In genomic region chr2:154507076-154507475, GRCm38 (mm10) we compare ENCODE assay signal across 20 mouse cellular contexts. TPM values are rescaled to one million over a fixed set of nuclear protein-coding genes. Genes with fewer than 3 reads are reported as not detected.
A peak's percentile ranks its signal among the peaks of the same experiment; 100 is the strongest.
DNase-seq lines count a peak whose midpoint lies in the region; ATAC-seq and TF ChIP-seq lines count a peak whose summit lies in the region.
"Had no signal": no experiment of that assay in that cellular context is flagged by ENCODE, and none has a peak within 500 bp of the region (broad histone marks: within the 10 kb centered on the region; RNA-seq: fewer than 3 reads in every experiment).

No protein-coding gene starts in this region.

- peak overlapping the region; percentile 75 for H3K27ac ChIP-seq in forebrain, embryonic 13.5 days
- H3K27ac ChIP-seq in forebrain, embryonic 10.5 days = no peak overlapping the region
- peak overlapping the region; percentile 1; the same call in 1 of the 2 replicates for H3K27ac ChIP-seq in hindbrain, postnatal 0 days
- H3K27ac ChIP-seq in hindbrain, embryonic 12.5 days = no peak overlapping the region
- H3K27ac ChIP-seq in liver, embryonic 15.5 days (replicated peaks) = 0 out of 2 replicates have a peak overlapping the region, but pooled peaks have one; percentile 9
- H3K27ac ChIP-seq in forebrain, embryonic 16.5 days (ENCODE audit: low read length) = peak overlapping the region; percentile 47
- H3K27ac ChIP-seq: embryonic facial prominence, embryonic 10.5 days; hindbrain, embryonic 14.5 days had no signal

- WGBS in forebrain, embryonic 13.5 days = 34% methylated on average over 2 of the region's 2 CpGs
- 75% methylated on average over 2 of the region's 2 CpGs for WGBS in forebrain, embryonic 10.5 days
- WGBS in hindbrain, postnatal 0 days = 67% methylated on average over 2 of the region's 2 CpGs
- WGBS in hindbrain, embryonic 12.5 days = 86% methylated on average over 2 of the region's 2 CpGs
- 79% methylated on average over 2 of the region's 2 CpGs for WGBS in liver, embryonic 15.5 days (ENCODE audit: insufficient replicate concordance)
- 20% methylated on average over 2 of the region's 2 CpGs for WGBS in forebrain, embryonic 16.5 days

- ATAC-seq in forebrain, embryonic 13.5 days = no peak; the same call in 1 of the 2 replicates
- no peak for ATAC-seq in hindbrain, postnatal 0 days
- no peak for ATAC-seq in hindbrain, embryonic 12.5 days (ENCODE audit: low FRiP score)
- ATAC-seq in liver, embryonic 15.5 days (ENCODE audit: insufficient read depth) = no peak
- ATAC-seq in forebrain, embryonic 16.5 days = no peak
- ATAC-seq: activated CD4-positive, CD25-positive, alpha-beta regulatory T cell, adult 4 months; Patski had no signal

- TF ChIP-seq CTCF in hindbrain, postnatal 0 days (IDR thresholded peaks at IDR 0.05; ENCODE audit: low read depth) = no peak

- no peaks in the 10 kb centered on the region for H3K27me3 ChIP-seq in forebrain, embryonic 13.5 days
- H3K27me3 ChIP-seq in forebrain, embryonic 10.5 days (ENCODE audit: poor library complexity, severe bottlenecking) = no peaks in the 10 kb centered on the region
- no peaks in the 10 kb centered on the region for H3K27me3 ChIP-seq in hindbrain, postnatal 0 days (ENCODE audit: insufficient read depth, low read length)
- H3K27me3 ChIP-seq in hindbrain, embryonic 12.5 days = no peaks in the 10 kb centered on the region
- no peaks in the 10 kb centered on the region for H3K27me3 ChIP-seq in liver, embryonic 15.5 days
- no peaks in the 10 kb centered on the region for H3K27me3 ChIP-seq in forebrain, embryonic 16.5 days (replicated peaks; ENCODE audit: control insufficient read depth, insufficient read depth, low read length)
- H3K27me3 ChIP-seq: Patski had no signal

- H3K9ac ChIP-seq in forebrain, embryonic 13.5 days = no peak overlapping the region
- H3K9ac ChIP-seq in hindbrain, postnatal 0 days (replicated peaks; ENCODE audit: low read length) = no peak overlapping the region
- no peak overlapping the region for H3K9ac ChIP-seq in hindbrain, embryonic 12.5 days
- H3K9ac ChIP-seq in liver, embryonic 15.5 days = no peak overlapping the region
- no peak overlapping the region for H3K9ac ChIP-seq in forebrain, embryonic 16.5 days (replicated peaks; ENCODE audit: low read depth, low read length)
- H3K9ac ChIP-seq: hindbrain, embryonic 14.5 days had no signal

- no peak overlapping the region for H3K4me3 ChIP-seq in forebrain, embryonic 13.5 days
- H3K4me3 ChIP-seq in forebrain, embryonic 10.5 days = no peak overlapping the region
- no peak overlapping the region for H3K4me3 ChIP-seq in hindbrain, postnatal 0 days (ENCODE audit: low read length)
- no peak overlapping the region for H3K4me3 ChIP-seq in hindbrain, embryonic 12.5 days
- no peak overlapping the region for H3K4me3 ChIP-seq in liver, embryonic 15.5 days (replicated peaks)
- H3K4me3 ChIP-seq in forebrain, embryonic 16.5 days (replicated peaks; ENCODE audit: low read length) = no peak overlapping the region
- H3K4me3 ChIP-seq: embryonic facial prominence, embryonic 10.5 days had no signal

- H3K36me3 ChIP-seq in forebrain, embryonic 13.5 days (ENCODE audit: poor library complexity, severe bottlenecking) = peaks cover 45% of the 10 kb centered on the region
- peaks cover 89% of the 10 kb centered on the region for H3K36me3 ChIP-seq in forebrain, embryonic 10.5 days (replicated peaks)
- peaks cover 17% of the 10 kb centered on the region for H3K36me3 ChIP-seq in hindbrain, postnatal 0 days (ENCODE audit: insufficient read depth, low read length)
- H3K36me3 ChIP-seq in hindbrain, embryonic 12.5 days = peaks cover 36% of the 10 kb centered on the region
- peaks cover 12% of the 10 kb centered on the region for H3K36me3 ChIP-seq in liver, embryonic 15.5 days (replicated peaks)
- peaks cover 12% of the 10 kb centered on the region for H3K36me3 ChIP-seq in forebrain, embryonic 16.5 days (ENCODE audit: control insufficient read depth, insufficient read depth)

- no peaks in the 10 kb centered on the region for H3K9me3 ChIP-seq in forebrain, embryonic 13.5 days (replicated peaks)
- H3K9me3 ChIP-seq in forebrain, embryonic 10.5 days = no peaks in the 10 kb centered on the region
- H3K9me3 ChIP-seq in hindbrain, postnatal 0 days (ENCODE audit: low read length) = no peaks in the 10 kb centered on the region
- no peaks in the 10 kb centered on the region for H3K9me3 ChIP-seq in hindbrain, embryonic 12.5 days (replicated peaks)
- H3K9me3 ChIP-seq in liver, embryonic 15.5 days (replicated peaks) = no peaks in the 10 kb centered on the region
- no peaks in the 10 kb centered on the region for H3K9me3 ChIP-seq in forebrain, embryonic 16.5 days (ENCODE audit: control insufficient read depth, low read length)
- H3K9me3 ChIP-seq: embryonic facial prominence, embryonic 10.5 days had no signal

- DNase-seq in forebrain, embryonic 10.5 days (ENCODE audit: extremely low spot score, low spot score) = no peak
- no peak for DNase-seq in hindbrain, postnatal 0 days (ENCODE audit: low spot score)
- DNase-seq in liver = no peak
- DNase-seq in kidney, adult 11 months = no peak
- DNase-seq: adrenal gland, postnatal 14 days; gastrocnemius, postnatal 36 days had no signal

- no peak overlapping the region for H3K4me2 ChIP-seq in forebrain, embryonic 13.5 days
- no peak overlapping the region for H3K4me2 ChIP-seq in hindbrain, postnatal 0 days (ENCODE audit: low read depth, low read length)
- H3K4me2 ChIP-seq in hindbrain, embryonic 12.5 days (replicated peaks) = no peak overlapping the region
- no peak overlapping the region for H3K4me2 ChIP-seq in liver, embryonic 15.5 days
- H3K4me2 ChIP-seq in forebrain, embryonic 16.5 days (ENCODE audit: low read length) = no peak overlapping the region
- H3K4me2 ChIP-seq: hindbrain, embryonic 14.5 days had no signal

- peaks cover 22% of the 10 kb centered on the region for H3K4me1 ChIP-seq in forebrain, embryonic 13.5 days
- H3K4me1 ChIP-seq in forebrain, embryonic 10.5 days = no peaks in the 10 kb centered on the region
- H3K4me1 ChIP-seq in hindbrain, postnatal 0 days (ENCODE audit: insufficient read depth, low read length) = no peaks in the 10 kb centered on the region
- H3K4me1 ChIP-seq in hindbrain, embryonic 12.5 days = 0 out of 2 replicates have a peak, but pooled peaks cover 2% of the 10 kb centered on the region
- peaks cover 15% of the 10 kb centered on the region for H3K4me1 ChIP-seq in liver, embryonic 15.5 days (replicated peaks)
- H3K4me1 ChIP-seq in forebrain, embryonic 16.5 days (replicated peaks; ENCODE audit: control insufficient read depth, insufficient read depth, low read length) = peaks cover 16% of the 10 kb centered on the region
- H3K4me1 ChIP-seq: embryonic facial prominence, embryonic 10.5 days had no signal

RNA-seq across cellular contexts. Expression of gene 1700003F12Rik, which starts 39.8 kb away (rescaled TPM):
- 1.4 TPM in 2 replicates for polyA plus RNA-seq in forebrain, embryonic 13.5 days (2015; fragmentation: Nextera tagmentation; extraction: Ambion mirVana)
- polyA plus RNA-seq in forebrain, embryonic 10.5 days (2016; fragmentation: Nextera tagmentation; extraction: Ambion mirVana) = 4.2 and 4.7 TPM in 2 replicates
- total RNA-seq in hindbrain, postnatal 0 days (2014; rRNA removed) = 0.90 and 1.9 TPM in 2 replicates
- polyA plus RNA-seq in hindbrain, postnatal 0 days (2015; fragmentation: Nextera tagmentation; extraction: Ambion mirVana) = 3.9 and 4.0 TPM in 2 replicates
- polyA plus RNA-seq in hindbrain, embryonic 12.5 days (2016; fragmentation: Nextera tagmentation; extraction: Ambion mirVana) = 1.4 and 3.2 TPM in 2 replicates
- 1.0 and 1.9 TPM in 2 replicates for polyA plus RNA-seq in liver, embryonic 15.5 days (2015; fragmentation: Nextera tagmentation; extraction: Ambion mirVana)
- polyA plus RNA-seq in forebrain, embryonic 16.5 days (2015; fragmentation: Nextera tagmentation; extraction: Ambion mirVana) = 1.9 and 2.9 TPM in 2 replicates
- total RNA-seq: adrenal gland, postnatal 14 days; gastrocnemius, adult 8-10 months; gastrocnemius, postnatal 36 days; hematopoietic stem cell, adult 5-6 weeks had no signal
- polyA plus RNA-seq: activated CD4-positive, CD25-positive, alpha-beta regulatory T cell, adult 4 months had no signal

RNA-seq across cellular contexts. Expression of gene Actl10, which starts 44.5 kb away (rescaled TPM):
- polyA plus RNA-seq in forebrain, embryonic 13.5 days (2015; fragmentation: Nextera tagmentation; extraction: Ambion mirVana) = 0.49 and 0.68 TPM in 2 replicates
- 0.43 and 0.55 TPM in 2 replicates for polyA plus RNA-seq in forebrain, embryonic 10.5 days (2016; fragmentation: Nextera tagmentation; extraction: Ambion mirVana)
- 0.52 TPM in 1 of 2 replicates, not detected in the other for total RNA-seq in hindbrain, postnatal 0 days (2014; rRNA removed)
- 0.23 TPM in 1 of 2 replicates, not detected in the other for polyA plus RNA-seq in hindbrain, postnatal 0 days (2015; fragmentation: Nextera tagmentation; extraction: Ambion mirVana)
- polyA plus RNA-seq in hindbrain, embryonic 12.5 days (2016; fragmentation: Nextera tagmentation; extraction: Ambion mirVana) = 0.92 and 0.96 TPM in 2 replicates
- polyA plus RNA-seq in liver, embryonic 15.5 days (2015; fragmentation: Nextera tagmentation; extraction: Ambion mirVana) = 0.07 TPM in 1 of 2 replicates, not detected in the other
- 0.37 and 0.86 TPM in 2 replicates for polyA plus RNA-seq in forebrain, embryonic 16.5 days (2015; fragmentation: Nextera tagmentation; extraction: Ambion mirVana)
- total RNA-seq: adrenal gland, postnatal 14 days; gastrocnemius, postnatal 36 days; heart, postnatal 14 days; hematopoietic stem cell, adult 5-6 weeks had no signal
- polyA plus RNA-seq: activated CD4-positive, CD25-positive, alpha-beta regulatory T cell, adult 4 months; embryonic facial prominence, embryonic 14.5 days; heart, embryonic 14.5 days; intestine, embryonic 16.5 days; Patski had no signal

RNA-seq across cellular contexts. Expression of gene Necab3, which starts 51.6 kb away (rescaled TPM):
- polyA plus RNA-seq in forebrain, embryonic 13.5 days (2015; fragmentation: Nextera tagmentation; extraction: Ambion mirVana) = 19.8 and 25.4 TPM in 2 replicates
- polyA plus RNA-seq in forebrain, embryonic 10.5 days (2016; fragmentation: Nextera tagmentation; extraction: Ambion mirVana) = 3.6 and 3.9 TPM in 2 replicates
- total RNA-seq in hindbrain, postnatal 0 days (2014; rRNA removed) = 35.1 and 52.2 TPM in 2 replicates
- 22.9 and 27.0 TPM in 2 replicates for polyA plus RNA-seq in hindbrain, postnatal 0 days (2015; fragmentation: Nextera tagmentation; extraction: Ambion mirVana)
- polyA plus RNA-seq in hindbrain, embryonic 12.5 days (2016; fragmentation: Nextera tagmentation; extraction: Ambion mirVana) = 11.6 and 12.3 TPM in 2 replicates
- 0.40 and 0.71 TPM in 2 replicates for polyA plus RNA-seq in liver, embryonic 15.5 days (2015; fragmentation: Nextera tagmentation; extraction: Ambion mirVana)
- polyA plus RNA-seq in forebrain, embryonic 16.5 days (2015; fragmentation: Nextera tagmentation; extraction: Ambion mirVana) = 22.0 and 27.1 TPM in 2 replicates

Comparison
In these comparisons a context has a peak if more than half of its experiments do, and no peak if none do; other contexts are left out.
1. H3K27ac ChIP-seq: peak in forebrain, embryonic 13.5 days (single experiment), hindbrain, postnatal 0 days (single experiment), liver, embryonic 15.5 days (single experiment) and forebrain, embryonic 16.5 days (single experiment); none in forebrain, embryonic 10.5 days (single experiment) and hindbrain, embryonic 12.5 days (single experiment).